Mouse (Mus musculus) urinary bladder, adult 18-20 months (tissue): ENCODE measurements at regions not wholly inside any gene's neighbourhood (a gene's known extent, or its start where the extent isn't known, plus 50 kb on each side); places are given as distances from the start of the nearest gene placed in this dataset.
A peak's percentile ranks its signal among the peaks of the same experiment; 100 is the strongest.

Experiments used
- DNase-seq, 2 experiments: peaks; one replicate each; pipeline ENCODE4 v3.0.0; 2022; ENCODE audit warnings: low spot score in 2 of 2, mixed read lengths in 2 of 2

GRCm38 (mm10) chr15:34775714-34776113, 418.0 kb upstream of the 9430069I07Rik start:
- no peak for DNase-seq

DNA sequence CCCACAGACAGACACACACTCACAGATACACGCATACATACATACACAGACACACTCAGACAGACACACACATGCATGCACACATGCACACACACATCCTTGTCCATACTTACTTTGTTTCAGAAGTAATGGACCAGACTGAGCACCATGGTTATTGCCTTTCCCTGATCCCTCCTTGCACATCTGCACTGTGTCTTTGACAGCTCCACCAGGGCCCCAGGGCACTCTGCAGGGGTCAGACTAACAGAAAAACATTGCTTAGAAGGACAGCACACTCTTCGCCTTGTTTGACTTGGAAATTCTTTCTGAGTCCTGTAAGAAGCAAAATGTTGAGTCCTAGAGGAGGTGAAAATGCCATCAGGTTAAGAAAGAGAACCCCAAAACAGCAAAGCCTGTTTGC, 394.1 kb upstream of the 9430069I07Rik start:
- DNase-seq = no peak

GRCm38 (mm10) chr15:34751021-34751420, 393.3 kb upstream of the 9430069I07Rik start:
- DNase-seq = no peak

- no peak for DNase-seq
Measured at GRCm38 (mm10) chr15:34747111-34747510, 389.4 kb upstream of the 9430069I07Rik start.

GRCm38 (mm10) chr15:34743130-34743782, 385.6 kb upstream of the 9430069I07Rik start:
- DNase-seq = peak; percentile 14 to 18

GRCm38 (mm10) chr15:34741488-34741887, 383.8 kb upstream of the 9430069I07Rik start:
- no peak for DNase-seq
